Mouse (Mus musculus) CD4-positive, CD25-positive, alpha-beta regulatory T cell, adult 2 months (primary cell): ENCODE measurements around the gene Cdk18.

Experiments used
- DNase-seq: peaks from one replicate; pipeline ENCODE4 v3.0.0-alpha.2; 2012; ENCODE audit warnings: low read depth, low spot score

Gene Cdk18

GRCm38 (mm10) chr1:132150171-132150570, 10.7 kb upstream of the Cdk18 start:
- DNase-seq: no peak

- DNase-seq: no peak
Observed at GRCm38 (mm10) chr1:132149410-132149809, 9.9 kb upstream of the Cdk18 start.

GRCm38 (mm10) chr1:132145973-132146685, 6.6 kb upstream of the Cdk18 start:
- DNase-seq: no peak

GRCm38 (mm10) chr1:132144837-132145236, 5.4 kb upstream of the Cdk18 start:
- no peak for DNase-seq

GRCm38 (mm10) chr1:132144223-132144622, 4.7 kb upstream of the Cdk18 start:
- no peak for DNase-seq

- DNase-seq: no peak
Observed at GRCm38 (mm10) chr1:132143730-132144129, 4.2 kb upstream of the Cdk18 start.

- DNase-seq: no peak
Observed at GRCm38 (mm10) chr1:132143079-132143478, 3.6 kb upstream of the Cdk18 start.

GRCm38 (mm10) chr1:132141753-132142152, 2.3 kb upstream of the Cdk18 start:
- no peak for DNase-seq

- DNase-seq: no peak
Observed at GRCm38 (mm10) chr1:132141166-132141565, 1.7 kb upstream of the Cdk18 start.

- DNase-seq: no peak
Observed at GRCm38 (mm10) chr1:132140574-132140973, 1.1 kb upstream of the Cdk18 start.

- DNase-seq: peak; percentile 55
Observed at GRCm38 (mm10) chr1:132140171-132140570, 687 bp upstream of the Cdk18 start.

GRCm38 (mm10) chr1:132138576-132139415, 688 bp downstream of the Cdk18 start:
- no peak for DNase-seq

GRCm38 (mm10) chr1:132137935-132138575, 1.4 kb downstream of the Cdk18 start:
- no peak for DNase-seq

GRCm38 (mm10) chr1:132136847-132137246, 2.6 kb downstream of the Cdk18 start:
- no peak for DNase-seq

- no peak for DNase-seq
Observed at GRCm38 (mm10) chr1:132135631-132136030, 3.9 kb downstream of the Cdk18 start.

- DNase-seq: no peak
Observed at GRCm38 (mm10) chr1:132128311-132128710, 11.2 kb downstream of the Cdk18 start.

- DNase-seq: peak; percentile 25
Observed at GRCm38 (mm10) chr1:132125803-132126405, 13.6 kb downstream of the Cdk18 start.

- DNase-seq: no peak
Observed at GRCm38 (mm10) chr1:132125249-132125648, 14.2 kb downstream of the Cdk18 start.

GRCm38 (mm10) chr1:132123420-132124014, 16.0 kb downstream of the Cdk18 start:
- DNase-seq: no peak

- DNase-seq: no peak
Observed at GRCm38 (mm10) chr1:132121895-132122294, 17.6 kb downstream of the Cdk18 start.

- peak; percentile 81 for DNase-seq
Observed at GRCm38 (mm10) chr1:132121236-132121635, 18.2 kb downstream of the Cdk18 start.

- DNase-seq: peak; percentile 82
Observed at GRCm38 (mm10) chr1:132116606-132117005, 22.9 kb downstream of the Cdk18 start.
